Mouse (Mus musculus) embryonic fibroblast, embryonic 13.5 days (primary cell): ENCODE results near the gene Hoxb5.

ENCODE experiments used
- CTCF ChIP-seq: IDR thresholded peaks from 2 replicates; pipeline ENCODE4 v1.5.1; 2011; ENCODE audit warnings: mild to moderate bottlenecking, control low read depth, low read length, moderate library complexity, borderline replicate concordance; ENCODE audit not compliant: insufficient read depth
- POLR2A ChIP-seq: IDR thresholded peaks from 2 replicates; pipeline ENCODE4 v1.6.1; 2011; ENCODE audit warnings: low read depth, mild to moderate bottlenecking, control low read depth, low read length, moderate library complexity

- TF ChIP-seq CTCF (no peak), POLR2A (no peak)
Observed at GRCm38 (mm10) chr11:96282795-96283430, 20.2 kb upstream of the Hoxb5 start.
